8 mouse cellular contexts compared by ENCODE assay signal in the genomic region with DNA sequence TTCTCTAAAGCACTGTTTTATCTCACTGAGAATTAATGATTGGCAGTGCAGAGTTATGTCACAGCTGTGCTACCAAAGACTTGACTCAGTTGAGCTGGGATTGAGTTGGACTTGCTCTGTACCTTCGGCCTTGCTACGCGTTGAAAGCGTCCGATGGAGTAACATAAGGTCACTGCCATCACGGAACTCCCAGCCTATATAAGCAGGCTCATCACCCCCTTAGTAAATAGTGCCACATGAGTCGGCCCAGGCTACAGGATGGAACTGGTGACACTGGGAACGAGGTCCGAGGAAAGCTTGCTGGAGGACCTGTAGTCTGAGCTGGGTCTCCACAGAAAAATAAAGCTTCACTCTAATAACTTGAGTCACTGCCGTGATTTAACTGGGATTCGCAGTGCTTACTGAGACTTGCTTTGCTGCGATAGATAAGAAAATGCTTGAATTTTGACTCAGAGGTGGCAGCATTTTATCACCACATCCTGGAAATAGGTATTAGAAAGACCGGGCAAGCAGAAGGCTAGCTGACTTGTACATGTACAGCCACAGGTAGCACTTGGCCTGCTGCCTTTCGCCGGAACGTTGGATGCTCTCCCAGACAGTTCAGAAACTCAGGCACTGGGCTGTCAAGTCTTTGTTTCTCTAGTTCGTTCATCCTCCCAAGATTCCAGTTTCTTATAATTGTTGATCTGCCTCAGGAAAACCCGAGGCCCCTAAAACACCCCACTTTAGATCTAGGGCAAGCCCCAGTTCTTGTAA. TPM values are rescaled to one million over a fixed set of nuclear protein-coding genes. Genes with fewer than 3 reads are reported as not detected.
DNase-seq lines count a peak whose midpoint lies in the region.

No protein-coding gene starts in this region.

- H3K4me1 ChIP-seq in hindbrain, embryonic 10.5 days (replicated peaks) = peaks cover 44% of the 10 kb centered on the region

- H3K4me3 ChIP-seq in hindbrain, embryonic 10.5 days = peak overlapping the region; percentile 92
- peak overlapping the region; percentile 76 for H3K4me3 ChIP-seq in macrophage (ENCODE audit: inconsistent target)

- peaks cover 11% of the 10 kb centered on the region for H3K36me3 ChIP-seq in hindbrain, embryonic 10.5 days
- H3K36me3 ChIP-seq in macrophage (ENCODE audit: inconsistent target) = 0 out of 2 replicates have a peak, but pooled peaks cover 7% of the 10 kb centered on the region

- 65% methylated on average over 18 of the region's 18 CpGs for WGBS in hindbrain, embryonic 10.5 days
- WGBS in macrophage (ENCODE audit: missing documents) = 60% methylated on average over 18 of the region's 18 CpGs

- peak overlapping the region; percentile 94; the same call in 1 of the 2 replicates for H3K27ac ChIP-seq in hindbrain, embryonic 10.5 days
- H3K27ac ChIP-seq in macrophage = 0 out of 2 replicates have a peak overlapping the region, but pooled peaks have one; percentile 25

- no peaks in the 10 kb centered on the region for H3K9me3 ChIP-seq in hindbrain, embryonic 10.5 days

- no peaks in the 10 kb centered on the region for H3K27me3 ChIP-seq in hindbrain, embryonic 10.5 days (ENCODE audit: insufficient read depth, poor library complexity, severe bottlenecking)

- H3K79me2 ChIP-seq in macrophage (ENCODE audit: inconsistent target) = peaks cover 58% of the 10 kb centered on the region

- DNase-seq in cerebellum, adult 11-12 months = peak; percentile 45
- no peak for DNase-seq in cerebellum, postnatal 4 days (ENCODE audit: low spot score in 2 of 2)
- peak; percentile 7 for DNase-seq in urinary bladder, postnatal 25 days (ENCODE audit: low spot score)
- no peak for DNase-seq in urinary bladder, adult 2 months (ENCODE audit: low spot score)
- DNase-seq in hindbrain, embryonic 10.5 days (ENCODE audit: low spot score) = no peak
- DNase-seq in spleen, postnatal 14 days (ENCODE audit: low spot score in 2 of 2) = no peak
- DNase-seq in ovary, postnatal 36 days (ENCODE audit: low spot score) = no peak

RNA-seq across cellular contexts. Expression of gene Abhd13, which starts 1.1 kb away (rescaled TPM):
- 12.3 and 13.5 TPM in 2 replicates for polyA plus RNA-seq in urinary bladder, adult 2 months (2012; rRNA removed)
- 14.5 and 15.1 TPM in 2 replicates for polyA plus RNA-seq in hindbrain, embryonic 10.5 days (2016; fragmentation: Nextera tagmentation; extraction: Ambion mirVana)
- 10 to 100 TPM in 16 of 26 experiments, 1 to 10 TPM in 10; 4.4 to 20.4 (median 11.7) TPM for total RNA-seq in macrophage (2018; cell fraction: chromatin; rRNA removed)
- total RNA-seq in macrophage (2018; cell fraction: cytosol; rRNA removed) = 10 to 100 TPM; 13.0 to 19.4 (median 15.5) TPM
- 10 to 100 TPM in 22 of 26 experiments, 1 to 10 TPM in 4; 7.5 to 28.4 (median 18.0) TPM for total RNA-seq in macrophage (2018; cell fraction: nucleus; rRNA removed)
- 10.5 to 13.8 TPM (median 12.7 TPM) in 3 replicates for polyA plus RNA-seq in macrophage (2018)

RNA-seq across cellular contexts. Expression of gene Lig4, which starts 1.2 kb away (rescaled TPM):
- 4.6 and 4.7 TPM in 2 replicates for polyA plus RNA-seq in urinary bladder, adult 2 months (2012; rRNA removed)
- 7.1 and 8.1 TPM in 2 replicates for polyA plus RNA-seq in hindbrain, embryonic 10.5 days (2016; fragmentation: Nextera tagmentation; extraction: Ambion mirVana)
- total RNA-seq in macrophage (2018; cell fraction: chromatin; rRNA removed) = 1 to 10 TPM in 18 of 26 experiments, under 1 TPM in 8; 0.34 to 5.2 (median 1.5) TPM
- total RNA-seq in macrophage (2018; cell fraction: cytosol; rRNA removed) = 1 to 10 TPM; 1.3 to 4.1 (median 3.2) TPM
- total RNA-seq in macrophage (2018; cell fraction: nucleus; rRNA removed) = 1 to 10 TPM; 1.1 to 7.4 (median 2.3) TPM
- 2.8 to 4.0 TPM (median 3.8 TPM) in 3 replicates for polyA plus RNA-seq in macrophage (2018)

RNA-seq across cellular contexts. Expression of gene Tnfsf13b, which starts 27.6 kb away (rescaled TPM):
- polyA plus RNA-seq in urinary bladder, adult 2 months (2012; rRNA removed) = 13.0 and 17.8 TPM in 2 replicates
- polyA plus RNA-seq in hindbrain, embryonic 10.5 days (2016; fragmentation: Nextera tagmentation; extraction: Ambion mirVana) = 0.30 TPM in 1 of 2 replicates, not detected in the other
- 1 to 10 TPM in 25 of 26 experiments, under 1 TPM in 1; 0.67 to 6.9 (median 3.1) TPM for total RNA-seq in macrophage (2018; cell fraction: chromatin; rRNA removed)
- total RNA-seq in macrophage (2018; cell fraction: cytosol; rRNA removed) = 1 to 10 TPM in 14 of 26 experiments, under 1 TPM in 12; 0.29 to 3.6 (median 1.7) TPM
- 1 to 10 TPM; 1.1 to 7.9 (median 3.1) TPM for total RNA-seq in macrophage (2018; cell fraction: nucleus; rRNA removed)
- polyA plus RNA-seq in macrophage (2018) = 0.35 to 0.56 TPM (median 0.37 TPM) in 3 replicates

Comparison
In these comparisons a context has a peak if more than half of its experiments do, and no peak if none do; other contexts are left out.
1. DNase-seq: peak in cerebellum, adult 11-12 months (single experiment) and urinary bladder, postnatal 25 days (single experiment); none in cerebellum, postnatal 4 days (0 of 2), urinary bladder, adult 2 months (single experiment), hindbrain, embryonic 10.5 days (single experiment), spleen, postnatal 14 days (0 of 2) and ovary, postnatal 36 days (single experiment).